Mouse (Mus musculus): ENCODE measurements around the gene Wasf3.

- TF ChIP-seq CHD2 (IDR thresholded peaks at IDR 0.05; ENCODE audit: low read depth, low read length): no peak
- no peak for TF ChIP-seq MAFK (IDR thresholded peaks at IDR 0.05; ENCODE audit: insufficient read depth, low read depth, low read length)
- TF ChIP-seq HCFC1 (IDR thresholded peaks at IDR 0.05; ENCODE audit: borderline replicate concordance, insufficient read depth, low read length): no peak
- no peak for TF ChIP-seq ZC3H11A (IDR thresholded peaks at IDR 0.05; ENCODE audit: borderline replicate concordance, low read depth, low read length)
- TF ChIP-seq ZNF384 (IDR thresholded peaks at IDR 0.05; ENCODE audit: low read depth, low read length): no peak
Observed at GRCm38 (mm10) chr5:146432476-146432875, 47.7 kb downstream of the Wasf3 start.

All from ES-E14 (cell line).